Mouse (Mus musculus) left cerebral cortex, adult 11 months (tissue): ENCODE data around the gene Gm10577.

Source experiments
- DNase-seq: peaks from one replicate; pipeline ENCODE4 v3.0.0; 2022; ENCODE audit warnings: low spot score

Gm10577 gene

DNA sequence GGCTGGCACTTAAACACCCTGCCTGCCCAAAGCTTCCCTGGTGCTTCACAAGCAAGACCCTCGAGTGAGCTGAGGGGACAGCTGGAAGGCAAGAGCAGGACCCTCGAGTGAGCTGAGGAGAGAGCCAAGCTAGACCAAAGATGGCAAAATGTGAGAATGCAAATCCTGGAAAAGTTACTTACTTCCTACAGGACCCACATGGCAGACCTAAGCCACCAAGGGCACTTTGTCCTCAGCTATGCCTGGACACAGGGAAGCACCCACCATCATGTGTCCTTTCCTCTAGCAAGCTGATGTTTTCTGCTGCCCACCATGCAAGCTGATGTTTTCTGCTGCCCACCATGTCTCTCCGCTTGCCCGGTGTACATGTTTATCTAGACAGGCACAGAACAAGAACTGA, at the start of gene Gm10577:
TSS of gene Gm10577 (minus strand) at position 101 of the 400 bp plus-strand sequence.
- no peak for DNase-seq

DNA sequence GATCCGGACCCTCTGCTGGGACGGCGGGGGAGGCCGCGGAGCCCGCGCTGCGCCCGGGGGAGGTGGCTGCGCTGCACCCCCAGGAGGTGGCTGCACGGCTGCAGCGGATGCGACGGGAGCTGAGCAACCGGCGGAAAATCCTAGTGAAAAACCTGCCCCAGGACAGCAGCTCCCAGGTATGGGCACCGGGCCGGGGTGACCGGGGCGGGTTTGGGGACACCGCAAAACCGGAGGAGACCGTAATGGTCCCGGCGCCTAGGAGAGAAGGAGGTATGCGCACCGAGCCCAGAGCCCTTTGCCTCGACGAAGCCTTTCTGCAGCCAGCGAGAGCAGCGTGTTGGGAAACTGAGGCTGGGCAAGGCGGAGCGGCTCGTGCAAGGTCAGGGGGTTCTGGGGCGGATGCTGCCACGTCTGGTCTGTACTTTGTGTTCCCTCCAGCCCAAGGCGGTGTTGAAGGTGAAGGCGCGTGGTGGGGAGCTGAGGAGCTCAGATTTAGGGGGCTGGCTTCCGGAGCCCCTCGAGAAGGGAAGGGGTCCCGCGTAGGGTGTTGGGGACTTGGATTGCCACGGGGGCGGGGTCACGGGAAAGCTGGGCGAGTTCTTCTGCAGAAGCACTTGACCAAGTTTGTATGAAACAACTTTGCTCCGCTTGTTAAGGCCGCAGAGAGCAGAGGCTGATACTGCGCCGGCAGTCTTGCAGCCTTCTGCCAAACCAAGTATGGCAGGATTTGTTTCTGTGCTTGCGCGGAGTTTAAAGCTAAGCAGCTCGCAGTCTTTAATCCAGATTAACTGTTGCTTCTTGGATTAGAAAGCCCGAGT, 48.9 kb upstream of the Gm10577 start:
- DNase-seq, result no peak

DNA sequence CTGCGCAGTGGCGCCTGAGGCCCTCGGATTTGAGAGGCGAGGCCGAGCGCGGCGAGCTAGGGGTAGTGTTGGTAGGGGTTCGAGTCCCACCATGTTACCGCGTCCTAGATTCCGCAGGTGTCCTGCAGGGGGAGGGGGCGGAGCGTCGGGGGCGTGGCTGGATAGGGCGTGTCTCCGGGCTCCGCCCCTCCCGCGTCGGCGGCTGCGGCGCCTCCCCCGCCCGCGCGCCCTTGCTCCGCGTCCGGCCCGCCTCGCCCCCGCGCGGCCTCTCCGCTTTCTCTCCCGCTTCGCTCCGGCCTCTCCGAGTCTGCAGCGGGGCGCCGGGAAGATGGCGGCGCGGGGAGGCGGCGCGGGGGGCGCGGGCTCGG, 48.3 kb upstream of the Gm10577 start, which contains the start of gene Raver2:
TSS of gene Raver2 (plus strand) at position 198 of the 368 bp plus-strand sequence.
- no peak for DNase-seq

DNA sequence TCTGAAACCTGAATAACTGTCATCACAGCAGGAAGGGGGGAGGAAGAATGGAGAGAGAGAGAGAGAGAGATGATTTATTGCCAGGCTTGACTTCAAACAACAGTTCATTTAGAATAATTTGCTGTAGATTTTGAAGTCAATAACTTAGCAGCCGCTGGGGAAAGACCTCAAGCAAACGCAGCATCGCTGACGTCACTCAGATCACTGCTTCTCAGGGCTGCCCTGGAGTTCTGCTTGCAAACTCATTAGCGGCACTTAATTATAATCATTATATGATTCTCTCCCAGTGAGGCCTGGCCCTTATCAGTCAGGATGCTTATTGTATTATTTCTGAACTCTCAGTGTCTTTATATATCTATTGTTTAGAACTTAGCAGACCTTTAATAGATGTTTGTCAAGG, 45.9 kb upstream of the Gm10577 start:
- DNase-seq, result no peak

DNA sequence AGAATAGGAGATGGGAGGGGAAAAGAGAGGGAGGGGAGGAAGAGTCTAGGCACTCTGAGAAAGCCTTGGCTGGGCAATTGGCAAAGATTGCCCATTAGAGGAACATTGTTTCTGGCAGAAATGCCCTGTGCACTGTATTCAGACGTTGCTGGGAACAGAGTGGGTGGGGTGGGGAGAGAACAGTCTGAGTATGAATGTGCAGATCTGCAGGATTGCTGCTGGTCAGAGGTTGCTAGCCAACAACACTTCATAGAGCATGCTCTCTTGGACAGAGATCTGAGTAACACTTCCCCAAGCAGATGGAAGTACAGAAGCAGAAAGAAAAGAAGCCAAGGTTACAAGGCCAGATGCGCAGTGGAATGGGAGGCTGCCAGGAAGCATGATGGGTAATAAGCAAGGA, 41.6 kb upstream of the Gm10577 start:
- DNase-seq, result no peak

DNA sequence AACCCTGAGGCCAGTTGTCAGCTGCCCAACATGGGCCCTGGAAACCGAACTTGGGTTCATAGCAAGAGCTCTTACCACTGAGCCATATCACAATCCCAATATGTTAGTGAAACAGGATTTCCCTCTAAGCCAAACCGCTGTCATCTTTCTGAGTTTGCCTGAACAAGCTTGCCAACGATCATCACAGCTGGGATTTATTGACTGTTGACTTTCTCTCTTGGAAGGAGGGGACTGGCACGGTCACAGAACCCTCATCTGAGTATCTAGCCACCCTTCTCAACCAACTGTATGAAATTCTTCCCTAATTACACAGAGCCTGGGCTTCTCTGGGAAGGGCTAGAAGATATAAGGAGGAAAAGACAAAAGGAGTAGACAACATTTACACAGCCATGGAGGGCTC, 26.1 kb upstream of the Gm10577 start:
- no peak for DNase-seq

DNA sequence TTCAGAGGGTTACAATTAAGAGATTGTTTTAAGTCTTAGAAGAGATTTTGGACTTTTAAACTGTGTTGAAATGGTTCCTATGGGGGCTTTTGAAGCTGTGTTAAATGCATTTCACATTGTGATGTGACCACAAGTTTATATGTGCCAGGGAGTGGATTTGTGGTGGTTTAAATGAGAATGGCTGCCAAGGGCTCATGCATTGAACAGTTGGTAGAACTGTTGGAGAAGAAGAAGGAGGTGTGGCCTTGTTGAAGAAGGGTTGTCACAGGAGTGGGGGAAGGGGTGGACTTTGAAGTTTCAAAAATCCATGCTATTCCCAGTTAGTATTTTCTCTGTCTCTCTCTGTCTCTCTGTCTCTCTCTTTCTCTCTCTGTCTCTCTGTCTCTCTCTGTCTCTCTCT, 23.7 kb upstream of the Gm10577 start:
- no peak for DNase-seq

DNA sequence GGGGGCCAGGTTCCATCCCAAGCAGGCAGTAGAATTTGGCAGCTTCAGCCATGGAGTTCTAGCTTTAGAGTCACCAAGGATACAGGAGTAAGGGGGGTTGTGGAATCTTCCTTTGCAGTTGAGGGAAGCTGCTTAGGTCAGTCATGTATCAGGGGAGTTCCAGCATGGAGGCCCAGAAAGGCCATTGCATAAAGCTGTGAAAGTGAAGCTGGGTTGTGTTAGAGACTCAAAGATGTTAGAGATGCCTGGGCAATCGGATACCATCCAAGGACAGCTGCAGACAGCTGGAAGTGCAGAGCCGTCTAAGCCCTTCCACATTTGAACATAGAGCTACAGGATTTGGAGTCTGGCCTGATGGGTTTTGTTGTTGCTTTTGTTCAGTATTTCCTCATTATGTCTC, 23.2 kb upstream of the Gm10577 start:
- no peak for DNase-seq

DNA sequence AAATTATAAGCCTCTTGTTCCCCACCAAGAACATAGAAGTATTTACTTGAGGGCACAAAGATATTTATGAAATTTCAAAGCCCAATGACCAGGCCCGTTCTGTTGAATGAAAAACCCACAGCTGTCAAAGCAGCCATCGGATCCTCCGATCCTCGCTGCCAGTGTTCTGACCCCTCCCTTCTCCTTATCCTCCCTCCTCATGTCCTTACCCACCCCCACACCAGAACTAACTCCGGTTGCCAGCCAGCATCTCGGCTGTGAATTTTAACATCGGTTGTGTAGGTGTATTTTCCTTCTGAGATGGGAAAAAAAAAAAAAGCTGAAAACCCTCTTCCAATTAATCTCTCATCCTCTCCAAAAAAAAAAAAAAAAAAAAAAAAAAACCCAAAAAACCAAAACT, 16.7 kb upstream of the Gm10577 start:
- DNase-seq, result peak; percentile 29

DNA sequence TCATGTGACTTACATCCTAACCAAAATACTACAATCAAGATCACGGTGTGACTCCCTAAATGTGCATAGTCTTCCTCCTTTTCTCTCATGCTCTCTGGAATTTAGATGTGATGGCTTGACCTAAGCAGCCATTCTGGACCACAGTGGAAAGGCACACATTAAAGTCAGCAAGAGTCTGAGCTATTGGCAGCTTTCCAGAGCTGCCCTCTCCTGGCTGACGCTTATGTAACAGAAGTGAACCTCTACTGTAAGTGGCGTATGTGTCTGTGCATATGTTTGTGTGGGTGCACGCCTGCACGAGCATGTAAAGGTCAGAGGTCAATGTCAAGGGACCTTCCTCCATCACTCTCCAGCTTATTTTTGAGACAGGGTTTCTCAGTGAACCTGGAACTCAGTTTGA, 14.6 kb upstream of the Gm10577 start:
- DNase-seq, result no peak

DNA sequence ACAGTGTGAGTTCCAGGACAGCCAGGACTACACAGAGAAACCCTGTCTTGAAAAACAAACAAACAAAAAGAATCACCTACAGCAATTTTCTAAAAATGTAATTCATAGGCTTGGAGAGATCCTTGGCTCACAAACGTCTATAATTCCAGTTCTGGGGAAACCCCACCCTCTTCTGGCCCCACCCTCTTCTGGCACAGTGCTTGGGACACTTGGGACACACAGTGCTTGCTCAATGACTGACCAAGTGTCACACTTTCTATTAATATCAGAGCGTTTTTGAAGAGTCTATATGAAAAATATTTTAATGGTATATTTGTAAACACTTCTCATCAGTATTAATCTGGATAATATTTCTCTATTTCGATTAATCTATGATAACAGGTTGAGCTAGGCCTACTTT, 12.6 kb upstream of the Gm10577 start:
- no peak for DNase-seq

DNA sequence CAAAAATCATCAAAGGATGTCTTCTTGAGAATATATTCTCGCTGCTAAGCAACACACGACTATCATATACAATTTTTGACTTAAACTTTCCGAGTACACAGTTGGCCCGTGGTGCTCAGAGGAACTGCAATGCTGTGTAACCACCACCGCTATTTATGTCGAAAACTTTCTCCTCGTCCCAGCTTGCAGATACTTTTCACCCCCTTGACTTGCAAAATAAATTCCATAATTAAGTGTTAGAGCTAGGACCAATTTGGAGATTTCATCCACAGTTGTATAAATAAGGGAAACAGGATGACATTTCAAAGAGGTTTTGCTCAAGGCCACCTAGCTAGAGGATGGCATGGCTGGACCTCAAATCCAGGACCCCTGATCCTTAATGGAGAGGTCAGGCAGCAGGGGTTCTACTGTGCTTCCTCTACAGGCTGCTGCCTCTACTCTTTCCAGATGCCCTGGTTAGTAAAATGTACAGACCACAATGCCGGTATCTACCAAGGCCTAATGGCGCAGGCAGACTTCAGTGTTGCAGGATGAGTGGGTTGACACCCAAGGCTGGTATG, 7.4 kb upstream of the Gm10577 start:
- no peak for DNase-seq

DNA sequence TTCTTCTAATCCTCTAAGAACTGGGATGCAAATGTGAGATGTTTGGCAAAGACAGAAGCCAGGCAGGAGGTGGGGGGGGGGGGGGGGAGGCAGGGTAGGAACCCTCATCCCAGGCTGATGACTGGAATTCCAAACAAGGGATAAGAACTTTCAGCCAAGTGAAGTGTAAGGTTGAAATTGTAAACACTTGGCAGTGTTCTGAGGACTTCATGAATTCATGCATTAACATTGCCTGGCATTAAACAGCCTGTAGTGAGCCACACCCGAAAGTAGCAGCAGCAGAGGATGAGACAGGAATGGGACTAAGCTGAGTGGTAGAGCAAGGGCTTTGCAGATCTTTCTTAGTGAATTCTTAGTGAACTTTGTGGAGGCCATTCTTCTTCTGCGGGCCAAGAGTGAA, 6.5 kb upstream of the Gm10577 start:
- DNase-seq, result no peak

DNA sequence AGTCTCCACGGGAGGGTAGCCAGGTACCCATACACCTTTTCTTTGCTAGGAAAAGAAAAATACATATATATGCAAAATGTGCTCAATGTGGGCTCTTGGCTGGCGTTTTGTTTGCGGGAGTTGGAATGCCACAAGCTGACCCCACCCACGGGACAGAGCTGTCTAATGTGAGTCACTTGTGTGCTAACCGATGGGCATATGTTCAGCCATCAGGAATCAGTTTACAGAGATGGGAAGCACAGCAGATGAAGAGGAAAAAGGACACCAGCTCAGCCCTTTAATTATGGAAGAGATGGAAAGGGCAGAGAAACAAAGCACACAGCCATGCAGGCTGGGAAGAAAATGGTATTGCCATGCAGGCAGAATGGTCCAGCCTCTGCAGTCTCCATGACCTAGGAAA, 6.1 kb upstream of the Gm10577 start:
- no peak for DNase-seq

DNA sequence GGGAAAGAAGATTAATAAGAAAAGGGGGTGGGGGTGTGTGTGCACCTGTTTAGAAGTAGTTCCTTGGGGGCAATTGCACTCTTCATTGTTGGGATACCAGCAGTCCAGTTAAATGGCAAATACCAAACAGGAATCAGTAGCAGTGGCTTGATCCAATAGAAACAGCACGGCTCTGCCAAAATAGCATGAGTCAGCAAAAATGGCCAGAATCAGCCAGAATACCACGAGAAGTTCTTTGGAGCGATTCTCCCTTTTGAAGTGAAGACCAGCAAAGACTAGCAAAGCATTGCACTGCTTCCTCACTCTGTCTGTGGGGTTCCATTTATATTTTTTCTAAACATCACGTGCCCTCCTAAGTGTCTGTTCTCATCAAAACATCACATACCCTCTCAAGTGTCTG, 2.7 kb downstream of the Gm10577 start:
- no peak for DNase-seq

DNA sequence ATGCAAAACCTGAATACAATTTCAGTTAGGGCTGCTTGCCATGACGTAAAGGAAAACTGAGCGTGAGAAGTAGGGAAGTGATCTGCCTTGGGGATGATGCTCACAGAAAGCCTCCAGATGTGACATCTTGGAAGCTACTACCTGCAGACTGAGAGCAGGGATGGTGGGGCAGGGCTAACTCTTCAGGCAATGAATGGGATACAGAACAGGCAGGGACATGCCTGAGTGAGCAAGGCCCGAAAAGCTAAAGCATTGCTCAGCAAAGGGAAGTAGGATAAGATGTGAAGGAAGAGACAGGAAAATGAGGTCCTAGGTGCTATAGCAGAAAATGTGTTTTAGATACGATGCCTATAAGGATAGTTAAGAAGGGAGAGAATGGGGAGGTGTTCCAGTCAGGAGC, 11.4 kb downstream of the Gm10577 start:
- DNase-seq, result no peak

DNA sequence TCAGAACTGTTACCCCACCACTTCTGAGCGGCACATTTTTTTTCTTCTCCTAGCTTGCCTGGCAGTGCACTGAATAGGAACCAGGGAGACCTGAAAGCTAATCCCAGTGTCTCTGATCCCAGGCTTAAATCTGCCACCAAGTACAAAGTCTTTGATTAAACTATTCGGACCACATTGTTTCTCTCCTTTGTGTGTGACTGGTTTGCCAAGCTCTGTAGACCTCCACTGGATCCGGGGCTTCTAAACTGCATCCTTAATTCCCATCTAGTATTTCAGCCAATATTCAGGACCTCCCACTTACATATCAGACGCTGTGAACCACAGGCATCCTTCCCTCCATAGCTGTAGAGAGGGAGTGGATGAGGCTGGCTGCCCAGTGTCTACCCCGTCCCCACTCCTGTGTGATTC, 12.1 kb downstream of the Gm10577 start:
- DNase-seq, result no peak

DNA sequence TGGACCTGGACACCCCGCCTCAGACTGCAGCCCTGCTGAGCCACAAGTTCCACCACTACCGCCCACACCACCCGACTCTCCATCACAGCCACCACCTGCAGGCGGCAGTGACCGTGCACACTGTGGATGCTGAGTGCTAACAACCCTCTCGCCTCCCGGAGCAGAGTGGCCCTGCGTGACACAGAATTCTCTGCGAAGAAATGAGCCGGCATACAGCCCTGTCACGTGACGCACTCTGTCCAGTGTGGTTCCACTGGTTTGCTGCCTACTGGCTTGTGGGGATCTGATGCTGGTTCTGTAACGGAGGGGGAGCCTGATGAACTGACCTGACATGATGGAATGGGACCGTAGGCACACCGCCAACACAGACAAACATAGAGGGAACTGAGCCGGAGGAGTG, 17.5 kb downstream of the Gm10577 start:
- no peak for DNase-seq

DNA sequence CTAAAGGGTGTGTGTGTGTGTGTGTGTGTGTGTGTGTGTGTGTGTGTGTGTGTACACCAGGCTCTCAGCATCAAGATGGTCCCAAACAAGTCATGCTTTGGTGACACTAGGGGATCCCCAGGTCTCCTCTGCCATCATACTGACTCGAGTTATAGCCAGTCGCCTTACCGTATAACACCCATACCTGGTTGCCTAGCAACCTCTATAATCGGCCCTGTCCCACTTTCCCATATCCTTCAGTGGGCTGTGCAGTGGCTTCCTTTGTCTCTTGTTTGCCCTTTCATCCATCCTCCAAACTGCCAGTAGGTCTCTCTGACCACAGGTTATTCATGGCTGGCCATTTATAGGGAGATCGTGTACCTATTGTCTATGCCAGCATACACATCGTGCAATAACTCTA, 19.4 kb downstream of the Gm10577 start:
- DNase-seq, result no peak

DNA sequence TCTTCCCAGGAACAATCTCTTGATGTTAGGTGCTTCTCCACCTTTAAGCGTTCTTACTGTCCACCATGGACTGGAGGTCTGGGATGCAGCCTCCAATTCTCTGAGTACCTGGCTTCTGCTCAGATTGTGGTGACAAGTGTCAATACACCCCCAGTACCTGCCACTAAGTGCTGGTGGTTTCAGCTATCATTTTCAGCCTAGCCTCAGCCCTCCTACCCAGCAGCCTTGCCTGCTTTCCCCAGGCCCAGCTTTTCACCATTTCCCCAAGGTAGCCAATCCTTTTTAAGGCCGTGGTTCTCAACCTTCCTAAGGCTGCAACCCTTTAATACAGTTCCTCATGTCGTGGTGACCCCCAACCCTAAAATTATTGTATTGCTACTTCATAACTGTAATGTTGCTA, 19.9 kb downstream of the Gm10577 start:
- no peak for DNase-seq

DNA sequence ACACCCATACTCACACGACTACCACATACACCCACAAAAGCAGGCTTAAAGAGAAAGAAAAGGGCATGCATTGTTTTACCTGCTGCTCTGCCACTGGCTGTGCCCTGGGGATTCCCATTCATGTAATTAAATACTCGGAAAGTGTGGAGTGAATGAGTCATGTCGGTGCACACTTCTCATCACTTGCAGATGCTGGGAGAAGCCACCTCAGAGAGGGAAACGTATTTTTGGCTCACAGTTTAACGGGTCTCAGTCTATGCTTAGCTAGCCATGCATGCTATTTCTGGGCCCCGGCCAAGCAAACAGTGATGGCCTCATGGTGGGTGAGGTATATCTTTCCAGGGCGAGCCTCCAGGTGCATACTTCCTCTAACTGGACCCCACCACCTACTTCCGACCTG, 21.6 kb downstream of the Gm10577 start:
- no peak for DNase-seq

DNA sequence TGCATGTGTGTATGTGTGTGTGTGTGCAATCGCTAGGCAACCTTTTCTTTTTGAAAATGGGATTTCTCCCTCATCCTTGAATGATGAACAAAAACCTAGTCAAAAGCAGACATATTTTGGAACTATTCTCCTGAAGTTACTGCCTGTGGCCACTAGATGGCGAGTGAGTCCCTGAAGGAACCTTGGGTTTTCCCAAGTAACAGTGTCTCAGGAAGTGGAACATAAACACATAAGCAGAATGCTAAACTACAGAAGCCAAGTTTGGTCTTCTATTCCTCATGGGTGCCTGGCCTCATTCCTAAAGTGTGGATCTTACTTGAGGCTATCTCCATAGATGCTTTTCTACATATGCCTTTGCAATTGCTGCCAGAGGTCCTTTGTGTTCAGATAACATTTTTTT, 22.4 kb downstream of the Gm10577 start:
- no peak for DNase-seq

DNA sequence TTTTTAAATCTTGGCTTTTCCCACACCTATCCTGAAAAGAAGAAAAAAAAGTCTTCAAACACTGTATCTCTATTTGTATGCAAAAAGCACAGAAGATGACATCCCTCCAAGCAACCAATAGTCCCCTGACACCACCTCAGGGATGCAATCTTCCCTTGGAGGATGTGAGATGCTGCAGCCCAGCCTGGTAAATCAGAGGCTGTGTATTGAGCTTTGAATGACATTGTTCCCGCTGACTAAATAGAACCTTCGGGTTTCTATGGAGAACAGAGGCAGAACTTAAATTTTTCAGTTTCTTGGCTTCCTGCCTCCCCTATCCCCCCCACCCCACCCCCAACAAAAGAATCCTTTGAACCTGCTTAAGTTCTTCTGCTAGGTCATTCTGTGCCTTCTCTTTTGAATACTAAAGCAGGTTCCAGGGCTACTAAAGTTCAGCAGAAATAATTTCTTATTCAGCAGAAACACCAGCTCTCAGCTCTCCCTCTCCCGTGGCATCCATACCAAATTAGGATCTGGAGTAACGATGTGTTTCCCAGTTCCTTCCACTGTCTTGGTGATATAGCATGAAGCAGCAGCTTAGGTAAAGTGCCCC, 24.3 kb downstream of the Gm10577 start:
- DNase-seq, result no peak

DNA sequence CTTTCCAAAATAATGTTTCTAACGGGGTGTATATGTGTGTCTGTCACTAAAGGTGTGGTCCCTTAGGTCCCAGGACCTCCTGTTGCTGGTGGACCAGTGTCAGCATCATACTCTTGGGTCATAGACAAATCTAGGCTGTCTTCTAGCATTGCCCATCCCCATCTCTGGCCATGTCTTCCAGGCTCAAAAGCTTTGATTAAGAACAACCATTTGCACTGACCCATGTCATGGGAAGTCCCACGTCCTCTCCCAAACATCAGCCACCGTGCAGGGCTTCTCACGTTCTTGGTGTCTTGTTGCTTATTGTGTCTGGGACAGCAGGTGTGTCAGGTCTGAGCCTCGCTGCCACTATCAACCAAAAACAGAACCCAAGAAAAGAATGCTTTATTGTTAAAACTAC, 24.9 kb downstream of the Gm10577 start:
- DNase-seq, result no peak
